Mouse (Mus musculus) embryonic fibroblast, embryonic 13.5 days (primary cell): Measurements from ENCODE around the gene Mrps10. TPM values are rescaled to one million over a fixed set of nuclear protein-coding genes. Genes with fewer than 3 reads are reported as not detected.
A peak's percentile ranks its signal among the peaks of the same experiment; 100 is the strongest.
"Not testable (repeated sequence)": the region's sequence is repeated elsewhere in the genome, so short reads cannot be mapped to it uniquely, and the experiment has no call there.

ENCODE experiments used
- H3K27ac ChIP-seq: 2 replicates; pipeline ENCODE4 v1.5.1; 2012; ENCODE audit warnings: low read length, control low read depth, inconsistent platforms; ENCODE audit not compliant: insufficient read depth
- H3K4me1 ChIP-seq: 2 replicates; pipeline ENCODE4 v1.6.1; 2011; ENCODE audit warnings: low read length; ENCODE audit not compliant: control insufficient read depth, insufficient read depth
- H3K4me3 ChIP-seq: 2 replicates; pipeline ENCODE4 v1.5.1; 2011; ENCODE audit warnings: mild to moderate bottlenecking, control low read depth, low read length; ENCODE audit not compliant: insufficient read depth
- CTCF ChIP-seq: IDR thresholded peaks from 2 replicates; pipeline ENCODE4 v1.5.1; 2011; ENCODE audit warnings: mild to moderate bottlenecking, control low read depth, low read length, moderate library complexity, borderline replicate concordance; ENCODE audit not compliant: insufficient read depth
- POLR2A ChIP-seq: IDR thresholded peaks from 2 replicates; pipeline ENCODE4 v1.6.1; 2011; ENCODE audit warnings: low read depth, mild to moderate bottlenecking, control low read depth, low read length, moderate library complexity
- polyA plus RNA-seq: library from polyadenylated mRNA; stranded (reverse); fragments of >200 nt; gene quantifications from 2 replicates; pipeline ENCODE4 v1.2.4, GENCODE M21; 2011; ENCODE audit warnings: low read depth; ENCODE audit not compliant: missing spikeins, insufficient read length

Gene Mrps10
- polyA plus RNA-seq, 1 experiment = 54.7 TPM

DNA sequence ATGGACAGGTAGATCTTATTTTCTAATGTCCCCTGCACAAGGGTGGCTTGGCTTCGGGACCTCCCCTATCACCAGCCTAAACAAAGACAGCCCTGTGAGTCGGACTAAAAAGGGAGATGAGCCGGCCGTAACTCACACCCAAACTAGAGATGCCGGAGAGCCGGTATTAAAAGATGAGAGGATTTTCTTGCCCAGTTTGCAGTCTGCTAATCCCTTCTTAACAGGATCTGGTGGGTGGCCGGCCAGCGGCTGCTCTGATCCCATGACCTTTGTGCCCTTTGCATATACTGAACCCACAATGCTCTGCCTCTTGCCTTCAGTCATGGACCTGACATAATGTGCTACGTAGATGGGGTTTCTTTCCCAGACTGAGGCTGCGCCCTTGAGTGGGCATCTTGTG, 31.8 kb downstream of the Mrps10 start, which contains the start of gene Guca1a:
Gene Guca1a, minus strand, starts transcription at position 134 of the 400 bp plus-strand sequence.
- Histone ChIP-seq H3K27ac (no peak within 1 kb of the TSS), H3K4me3 (no peak within 1 kb of the TSS), H3K4me1 (no peaks in the 10 kb centered on the region)
- no peak for TF ChIP-seq POLR2A
- TF ChIP-seq CTCF = no peak

DNA sequence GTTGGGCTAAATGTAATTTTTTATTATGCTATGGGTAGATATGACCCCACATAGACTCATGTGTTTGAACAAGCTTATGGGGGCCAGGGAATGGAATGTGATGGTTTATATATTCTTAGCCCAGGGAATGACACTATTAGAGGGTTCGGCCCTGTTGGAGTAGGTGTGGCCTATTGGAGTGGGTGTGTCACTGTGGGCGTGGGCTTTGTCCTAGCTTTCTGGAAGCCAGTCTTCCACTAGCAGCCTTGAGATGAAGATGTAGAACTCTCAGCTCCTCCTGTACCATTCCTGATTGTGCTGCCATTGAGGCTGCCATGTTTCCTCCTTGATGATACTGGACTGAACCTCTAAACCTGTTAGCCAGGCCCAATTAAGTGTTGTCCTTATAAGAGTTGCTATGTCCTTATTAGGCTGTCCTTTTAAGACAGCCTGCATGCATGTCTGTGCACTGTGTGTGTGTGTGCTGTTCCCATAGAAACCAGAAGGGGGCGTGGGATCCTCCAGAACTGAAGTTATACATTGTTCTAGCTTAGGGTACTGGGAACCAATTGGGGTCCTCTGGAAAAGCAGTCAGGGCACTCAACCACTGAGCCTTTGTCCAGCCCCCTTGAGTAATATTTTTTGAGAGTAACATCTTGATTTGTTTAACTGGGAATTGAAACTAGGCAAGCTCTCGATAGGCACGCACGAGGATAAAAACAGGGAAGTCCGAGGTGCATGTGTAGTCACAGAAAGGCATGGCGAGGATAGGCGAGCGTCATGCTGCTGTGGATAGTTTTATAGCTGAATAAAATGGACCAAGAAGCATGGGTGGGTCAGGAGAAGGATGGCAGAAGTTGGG, 39.2 kb downstream of the Mrps10 start:
- no peak overlapping the region for H3K27ac ChIP-seq
- H3K4me3 ChIP-seq = no peak overlapping the region
- no peak for TF ChIP-seq CTCF
- no peak for TF ChIP-seq POLR2A
- H3K4me1 ChIP-seq = no peaks in the 10 kb centered on the region

DNA sequence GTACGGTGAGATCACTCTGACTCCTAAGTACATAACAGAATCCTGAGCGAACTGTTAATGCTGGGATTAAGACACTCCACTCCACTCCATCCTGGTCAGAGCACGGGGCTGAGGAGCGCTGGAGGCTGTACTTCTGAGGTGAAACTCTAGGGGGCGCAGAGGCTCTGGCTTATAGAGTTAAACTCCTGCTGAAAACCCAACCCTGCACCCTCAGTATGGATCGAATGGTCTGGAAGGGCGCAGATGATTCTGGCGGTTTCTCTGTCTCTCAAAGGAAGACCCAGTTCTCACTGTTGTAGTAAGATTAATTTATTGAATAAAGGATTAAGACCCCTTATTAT, 39.8 kb downstream of the Mrps10 start:
- TF ChIP-seq POLR2A = no peak
- TF ChIP-seq CTCF = 0 out of 2 replicates have a peak, but pooled peaks have one; percentile 34

DNA sequence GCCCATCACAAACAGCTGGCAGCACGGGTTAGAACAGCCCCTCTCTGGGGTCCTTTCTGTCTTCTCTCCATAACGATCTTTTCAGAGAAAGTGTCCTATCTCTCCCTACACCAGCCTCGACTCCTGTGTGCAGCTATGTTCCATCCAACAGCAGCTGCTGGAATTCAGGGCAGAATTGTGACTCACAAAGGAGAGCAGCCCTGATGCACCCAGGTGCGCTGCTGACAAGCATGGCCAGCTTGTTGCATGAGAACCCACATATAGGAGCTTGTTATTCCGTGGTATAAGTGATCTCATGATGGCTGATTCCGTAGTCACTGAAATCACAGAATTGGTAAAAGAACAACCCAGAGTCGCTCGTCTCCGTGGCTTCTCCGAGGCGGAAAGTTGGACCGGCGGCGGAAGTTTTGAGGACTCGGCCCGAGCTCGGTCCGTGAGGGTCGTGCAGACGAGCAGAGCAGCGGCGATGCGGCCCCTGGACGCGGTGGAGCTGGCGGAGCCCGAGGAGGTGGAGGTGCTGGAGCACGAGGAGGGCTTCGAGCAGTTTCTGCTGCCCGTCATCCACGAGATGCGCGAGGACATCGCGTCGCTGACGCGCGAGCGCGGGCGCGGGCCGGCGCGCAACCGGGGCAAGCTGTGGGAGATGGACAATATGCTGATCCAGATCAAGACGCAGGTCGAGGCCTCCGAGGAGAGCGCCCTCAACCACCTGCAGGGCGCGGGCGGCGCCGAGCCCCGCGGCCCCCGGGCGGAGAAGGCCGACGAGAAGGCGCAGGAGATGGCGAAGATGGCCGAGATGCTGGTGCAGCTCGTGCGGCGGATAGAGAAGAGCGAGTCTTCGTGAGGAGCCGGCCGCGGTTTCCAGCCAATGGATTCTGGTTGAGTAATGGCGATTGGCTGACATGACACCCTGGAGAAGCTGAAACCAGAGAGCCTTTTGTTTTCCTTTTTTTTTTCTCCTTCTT, 41.5 kb downstream of the Mrps10 start:
- H3K27ac ChIP-seq = not testable (repeated sequence)
- H3K4me3 ChIP-seq = peak overlapping the region; percentile 9

More for the DNA sequence above, 39.8 kb downstream of the Mrps10 start:
- Histone ChIP-seq H3K4me1 (no peaks in the 10 kb centered on the region), H3K27ac (no peak overlapping the region), H3K4me3 (no peak overlapping the region)

DNA sequence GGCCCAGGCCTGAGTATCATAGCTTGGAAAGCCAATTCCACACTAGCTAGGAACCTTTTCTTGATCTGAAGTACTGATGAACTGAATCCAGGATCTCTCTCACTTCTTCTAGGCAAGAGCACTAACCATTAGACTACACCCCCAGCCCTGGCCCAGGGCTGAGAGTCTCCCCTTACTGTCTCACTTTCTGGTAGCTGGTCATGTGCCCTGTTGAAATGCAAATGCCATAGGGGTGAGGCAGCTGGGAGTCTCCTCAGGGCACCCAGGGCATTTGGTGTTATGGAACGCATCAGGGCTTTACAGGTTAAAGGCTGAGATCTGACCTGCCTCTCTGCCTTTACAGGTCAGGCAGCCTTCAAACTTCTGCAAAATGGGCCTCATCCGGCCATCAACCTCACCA, 51.5 kb downstream of the Mrps10 start:
- TF ChIP-seq CTCF = no peak
- no peak for TF ChIP-seq POLR2A
- Histone ChIP-seq H3K27ac (no peak overlapping the region), H3K4me1 (no peaks in the 10 kb centered on the region), H3K4me3 (no peak overlapping the region)

More for the DNA sequence above, 41.5 kb downstream of the Mrps10 start:
- H3K4me1 ChIP-seq = not testable (repeated sequence)

DNA sequence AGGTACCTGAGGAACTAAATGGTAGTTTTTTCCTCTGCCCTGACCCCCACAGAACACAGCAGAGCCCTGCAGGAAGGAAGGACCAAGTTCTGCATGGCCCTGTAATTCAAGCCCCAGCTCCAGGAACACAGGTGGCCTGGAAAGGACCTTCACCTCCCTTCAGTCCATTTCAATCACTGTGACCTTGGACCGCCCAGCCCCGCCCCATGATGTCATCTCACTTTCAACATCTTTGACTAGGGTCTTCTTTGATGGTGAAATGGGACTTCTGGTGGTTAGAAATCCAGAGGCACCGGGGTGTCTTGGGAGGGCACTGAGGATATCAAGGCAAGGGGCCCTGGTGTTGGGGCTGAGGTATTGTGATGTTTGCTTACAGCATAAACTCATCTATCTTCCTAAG, 52.9 kb downstream of the Mrps10 start:
- H3K4me1 ChIP-seq = no peaks in the 10 kb centered on the region
- no peak overlapping the region for H3K27ac ChIP-seq
- H3K4me3 ChIP-seq = no peak overlapping the region
- TF ChIP-seq CTCF (no peak), POLR2A (no peak)

DNA sequence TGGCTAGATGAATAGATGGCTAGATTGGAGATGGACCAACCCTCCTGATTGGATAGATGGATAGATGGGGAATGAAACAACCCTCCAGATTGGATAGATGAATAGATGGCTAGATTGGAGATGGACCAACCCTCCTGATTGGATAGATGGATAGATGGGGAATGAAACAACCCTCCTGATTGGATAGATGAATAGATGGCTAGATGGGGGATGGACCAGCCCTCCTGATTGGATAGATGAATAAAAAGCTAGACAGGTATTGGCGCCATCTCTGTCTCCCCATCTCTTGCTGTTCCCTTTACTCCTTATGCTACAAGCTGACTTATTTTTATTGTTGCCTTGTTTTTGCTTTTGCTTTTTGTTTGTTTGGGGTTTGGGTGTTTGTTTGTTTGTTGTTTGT, 53.9 kb downstream of the Mrps10 start:
- not testable (repeated sequence) for H3K27ac ChIP-seq, H3K4me3 ChIP-seq

DNA sequence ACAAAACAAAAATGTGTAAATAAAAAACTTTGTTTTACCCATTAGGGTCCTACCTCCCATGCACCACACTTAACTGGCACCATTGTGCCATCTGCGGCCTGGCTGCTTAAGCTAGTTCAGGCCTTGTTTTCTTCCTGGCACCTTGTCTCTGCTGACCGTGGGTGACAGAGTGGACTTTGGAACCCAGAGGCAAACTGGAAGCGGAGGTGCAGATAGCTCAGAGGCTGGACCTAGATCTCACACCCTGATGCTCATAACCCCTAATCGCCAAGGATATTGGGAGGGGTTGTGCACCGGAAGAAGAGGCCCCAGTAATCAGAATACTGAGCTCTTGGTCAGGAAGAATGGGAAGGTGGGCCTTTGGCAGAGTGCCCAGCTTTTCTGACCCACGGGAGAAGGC, 55.5 kb downstream of the Mrps10 start:
- H3K4me3 ChIP-seq = no peak overlapping the region
- no peak for TF ChIP-seq CTCF
- TF ChIP-seq POLR2A = no peak
- H3K27ac ChIP-seq = no peak overlapping the region
- no peaks in the 10 kb centered on the region for H3K4me1 ChIP-seq

More for the DNA sequence above, 53.9 kb downstream of the Mrps10 start:
- not testable (repeated sequence) for H3K4me1 ChIP-seq

DNA sequence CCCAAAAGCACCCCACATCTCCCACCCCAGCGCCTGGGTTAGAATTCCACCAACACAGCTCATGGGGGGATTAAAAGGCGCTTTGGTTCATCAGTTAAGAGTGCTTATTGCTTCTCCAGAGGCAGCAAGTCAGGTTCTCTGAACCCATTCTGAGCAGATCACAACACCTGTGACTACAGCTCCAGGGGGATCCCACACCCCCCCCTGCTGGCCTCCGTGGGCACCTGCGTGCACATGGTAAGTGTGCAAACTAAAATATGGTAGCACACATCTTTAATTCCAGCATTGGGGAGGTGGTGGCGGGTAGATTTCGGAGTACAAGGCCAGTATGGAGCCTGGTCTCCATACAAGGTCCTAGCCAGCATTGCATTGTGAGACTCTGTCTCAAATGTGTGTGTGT, 58.6 kb downstream of the Mrps10 start:
- Histone ChIP-seq H3K4me3 (no peak overlapping the region), H3K27ac (no peak overlapping the region), H3K4me1 (no peaks in the 10 kb centered on the region)
- TF ChIP-seq POLR2A (no peak), CTCF (no peak)

DNA sequence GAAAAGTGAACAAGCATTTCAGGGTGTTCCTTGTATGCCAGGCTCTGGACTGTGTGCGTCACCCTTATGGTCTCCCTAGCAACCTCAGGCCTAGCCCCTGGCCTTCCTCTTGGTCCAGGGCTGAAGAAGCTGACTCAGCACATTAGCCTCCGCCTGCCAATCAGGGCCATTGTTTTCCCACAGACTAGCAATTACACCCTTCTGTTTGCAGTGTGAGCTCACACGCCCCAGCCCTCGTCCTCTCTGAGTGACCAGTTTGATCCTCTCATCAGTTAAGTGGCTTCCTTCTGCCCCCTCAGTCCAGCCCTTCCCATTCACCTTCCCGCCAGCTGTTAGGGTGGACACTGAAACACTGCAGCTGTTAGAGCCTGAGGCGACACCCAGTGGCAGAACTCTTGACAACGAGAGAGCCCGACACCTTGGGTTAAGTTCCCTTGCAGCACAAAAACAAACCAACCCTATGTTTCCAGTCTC, 60.2 kb downstream of the Mrps10 start:
- no peak overlapping the region for H3K27ac ChIP-seq
- no peaks in the 10 kb centered on the region for H3K4me1 ChIP-seq
- TF ChIP-seq CTCF = peak; percentile 61; the same call in 1 of the 2 replicates
- no peak for TF ChIP-seq POLR2A
- H3K4me3 ChIP-seq = no peak overlapping the region
